Mouse (Mus musculus): ENCODE measurements around the gene Retsat.

Retsat gene

DNA sequence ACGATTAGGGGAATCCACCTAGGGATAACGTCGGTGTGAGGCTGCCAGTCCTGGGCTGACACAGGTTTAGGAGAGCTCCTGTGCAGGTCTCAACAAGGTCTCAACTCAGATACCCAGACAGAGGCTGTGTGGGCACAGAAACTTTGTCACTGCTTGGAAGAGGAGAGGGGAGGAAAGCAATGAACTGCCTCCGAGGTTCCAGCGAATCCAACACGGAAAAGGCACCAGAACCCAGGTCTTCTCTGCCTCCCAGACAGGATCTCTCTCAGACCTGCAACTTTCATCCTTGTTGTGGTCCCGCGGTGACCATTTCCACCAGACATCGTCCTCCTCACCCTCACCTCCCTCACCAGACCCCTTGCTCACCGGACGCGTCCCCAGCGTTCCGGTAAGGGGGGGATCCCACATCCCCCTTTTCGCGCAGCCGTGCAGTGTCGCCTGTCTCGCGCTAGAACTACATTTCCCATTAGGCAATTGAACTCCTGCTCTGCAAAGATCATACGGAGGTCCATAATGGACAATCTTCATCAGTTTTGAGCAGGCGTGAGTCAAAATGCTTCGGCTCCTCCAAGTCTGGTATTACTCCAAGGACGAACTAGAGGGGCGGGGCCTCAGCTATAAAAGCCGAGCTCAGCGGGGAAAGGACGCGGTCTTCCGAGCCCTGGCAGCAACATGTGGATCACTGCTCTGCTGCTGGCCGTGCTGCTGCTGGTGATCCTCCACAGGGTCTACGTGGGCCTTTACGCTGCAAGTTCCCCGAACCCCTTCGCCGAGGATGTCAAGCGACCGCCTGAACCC is at the start of gene Retsat, which contains the start of gene Elmod3:
Gene Retsat, plus strand, starts transcription at position 520 of the 798 bp plus-strand sequence.
Gene Elmod3, minus strand, starts transcription at position 458 of the 798 bp plus-strand sequence.
- DNase-seq (ENCODE audit: extremely low read depth, insufficient read length, low spot score): peak; percentile 87

GRCm38 (mm10) chr6:72549041-72549580 is 49.2 kb upstream of the Retsat start:
- peak; percentile 70 for DNase-seq (ENCODE audit: extremely low read depth, insufficient read length, low spot score)

- DNase-seq (ENCODE audit: extremely low read depth, insufficient read length, low spot score): no peak
Measured at GRCm38 (mm10) chr6:72550025-72550424, 48.2 kb upstream of the Retsat start.

DNA sequence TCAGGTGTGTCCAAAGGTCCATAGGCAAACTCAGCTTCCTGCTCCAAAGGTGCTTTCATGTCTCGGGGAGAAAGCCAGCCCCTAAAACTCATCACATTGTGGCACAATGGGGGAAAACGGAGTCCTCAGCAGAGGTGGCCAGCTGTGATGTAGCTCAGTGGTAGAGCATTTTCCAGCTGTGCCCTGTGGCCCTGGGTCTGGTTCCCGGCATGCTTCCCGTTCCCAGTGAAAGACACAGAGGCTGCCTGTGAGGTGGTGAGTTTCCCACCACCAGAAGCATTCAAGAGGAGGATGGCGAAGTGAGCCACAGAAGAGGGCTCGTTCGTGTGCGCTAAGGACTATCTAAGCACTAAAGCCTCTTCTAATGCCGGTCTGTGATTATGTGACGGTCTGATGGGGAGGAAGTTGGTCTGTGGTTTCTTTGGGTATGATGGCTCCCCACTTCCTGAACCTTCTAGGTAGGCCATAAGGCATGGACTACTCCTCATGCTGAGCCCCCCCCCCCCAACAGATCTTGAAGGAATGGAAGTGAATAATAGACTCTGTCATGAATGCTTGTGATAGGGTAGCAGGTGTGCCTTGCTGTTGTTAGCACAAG is 47.7 kb upstream of the Retsat start:
- no peak for DNase-seq (ENCODE audit: extremely low read depth, insufficient read length, low spot score)

GRCm38 (mm10) chr6:72552171-72553078 is 45.9 kb upstream of the Retsat start:
- peak; percentile 87 for DNase-seq (ENCODE audit: extremely low read depth, insufficient read length, low spot score)

DNA sequence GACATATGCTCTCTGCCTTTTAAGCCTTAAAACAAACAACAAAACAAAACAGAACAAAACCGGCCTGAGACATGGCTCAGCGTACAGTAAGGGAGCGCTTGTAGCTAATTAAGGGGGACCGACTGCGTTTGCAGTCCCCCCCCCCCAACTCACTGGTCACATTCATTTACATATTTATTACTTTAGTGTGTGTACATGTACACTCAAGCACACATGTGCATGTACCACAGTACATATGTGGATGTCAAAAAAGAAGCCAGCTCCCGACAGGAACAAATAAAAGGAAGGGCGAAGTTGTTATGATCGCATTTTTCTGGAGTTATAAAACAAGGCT is 45.2 kb upstream of the Retsat start:
- no peak for DNase-seq (ENCODE audit: extremely low read depth, insufficient read length, low spot score)

GRCm38 (mm10) chr6:72560801-72561200 is 37.5 kb upstream of the Retsat start:
- no peak for DNase-seq (ENCODE audit: extremely low read depth, insufficient read length, low spot score)

DNA sequence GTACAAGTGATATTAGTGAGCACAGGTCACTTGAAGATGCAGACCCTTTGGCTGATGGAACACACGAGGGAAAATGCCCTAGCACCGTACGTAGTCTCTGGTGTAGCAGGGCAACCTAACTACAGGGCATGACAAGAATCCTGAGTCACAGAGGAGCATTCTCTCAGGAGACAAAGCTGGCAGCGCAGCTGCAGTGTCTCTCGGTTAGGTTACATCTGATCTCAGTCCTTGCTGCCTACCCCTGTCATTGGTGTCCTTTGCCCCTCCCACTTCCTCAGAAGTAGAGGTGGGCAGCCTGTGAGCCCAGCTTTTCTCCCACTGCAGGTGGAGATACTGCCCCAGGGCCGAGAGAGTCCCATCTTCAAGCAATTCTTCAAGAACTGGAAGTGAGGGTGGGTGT is 35.8 kb upstream of the Retsat start:
- no peak for DNase-seq (ENCODE audit: extremely low read depth, insufficient read length, low spot score)

- DNase-seq (ENCODE audit: extremely low read depth, insufficient read length, low spot score): no peak
Measured at GRCm38 (mm10) chr6:72562894-72563293, 35.4 kb upstream of the Retsat start.

GRCm38 (mm10) chr6:72565506-72565905 is 32.8 kb upstream of the Retsat start:
- DNase-seq (ENCODE audit: extremely low read depth, insufficient read length, low spot score): no peak

DNA sequence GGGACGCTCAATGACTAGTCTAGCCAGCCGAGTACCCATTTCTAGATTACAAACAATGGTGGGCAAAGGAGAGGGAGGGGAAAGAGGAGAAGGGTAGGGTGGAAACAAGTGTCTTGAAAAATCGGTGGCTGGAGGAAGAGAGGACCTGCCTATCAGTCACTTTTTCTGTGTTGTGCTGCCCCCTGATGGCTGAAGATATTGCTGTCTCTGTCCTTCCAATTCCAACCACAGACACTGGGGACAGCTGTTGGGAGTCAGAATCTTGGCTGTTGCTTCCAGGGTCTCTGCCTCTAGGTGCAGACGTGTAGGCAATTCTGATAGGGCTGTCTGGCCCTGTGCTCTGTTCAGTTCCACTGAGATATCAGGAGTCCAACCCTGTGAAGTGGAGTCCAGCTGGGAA is 32.2 kb upstream of the Retsat start:
- peak; percentile 30 for DNase-seq (ENCODE audit: extremely low read depth, insufficient read length, low spot score)

- no peak for DNase-seq (ENCODE audit: extremely low read depth, insufficient read length, low spot score)
Measured at GRCm38 (mm10) chr6:72567508-72567907, 30.8 kb upstream of the Retsat start.

GRCm38 (mm10) chr6:72568736-72569135 is 29.5 kb upstream of the Retsat start:
- DNase-seq (ENCODE audit: extremely low read depth, insufficient read length, low spot score): no peak

DNA sequence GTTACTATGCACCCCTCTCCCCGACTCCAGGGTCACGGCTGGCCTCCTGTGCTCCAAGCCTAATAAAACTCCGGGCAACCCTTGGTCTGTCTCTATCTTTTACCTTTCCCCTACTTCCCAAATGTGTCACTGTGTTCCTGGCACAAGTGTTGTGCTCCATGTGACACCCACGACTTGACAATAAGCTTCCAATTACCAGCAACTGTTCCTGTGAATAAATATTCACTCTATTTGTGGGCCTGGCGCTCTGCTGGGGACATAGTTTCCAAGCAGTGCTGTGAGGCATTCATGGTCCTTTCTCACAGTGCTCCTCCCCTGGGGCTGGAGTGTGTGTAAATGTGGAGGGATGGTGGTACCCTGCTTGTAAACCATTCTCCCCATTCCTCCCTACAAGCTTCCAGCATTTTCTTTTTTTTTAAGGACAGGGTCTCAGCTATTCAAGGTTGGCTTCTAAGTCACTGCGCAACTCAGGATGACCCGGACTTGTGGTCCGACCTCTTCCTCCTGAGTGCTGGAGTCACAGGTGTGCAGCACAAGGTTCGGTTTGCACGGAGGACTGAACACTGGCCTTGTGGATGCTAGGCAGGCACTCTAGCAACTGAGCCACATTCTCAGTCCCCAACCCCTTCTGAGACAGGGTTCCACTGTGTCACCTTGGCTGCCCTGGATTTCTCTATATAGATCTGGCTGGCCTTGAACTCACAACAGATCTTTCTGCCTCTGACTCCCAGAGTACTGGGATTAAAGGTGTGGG is 27.5 kb upstream of the Retsat start:
- DNase-seq (ENCODE audit: extremely low read depth, insufficient read length, low spot score): no peak

DNA sequence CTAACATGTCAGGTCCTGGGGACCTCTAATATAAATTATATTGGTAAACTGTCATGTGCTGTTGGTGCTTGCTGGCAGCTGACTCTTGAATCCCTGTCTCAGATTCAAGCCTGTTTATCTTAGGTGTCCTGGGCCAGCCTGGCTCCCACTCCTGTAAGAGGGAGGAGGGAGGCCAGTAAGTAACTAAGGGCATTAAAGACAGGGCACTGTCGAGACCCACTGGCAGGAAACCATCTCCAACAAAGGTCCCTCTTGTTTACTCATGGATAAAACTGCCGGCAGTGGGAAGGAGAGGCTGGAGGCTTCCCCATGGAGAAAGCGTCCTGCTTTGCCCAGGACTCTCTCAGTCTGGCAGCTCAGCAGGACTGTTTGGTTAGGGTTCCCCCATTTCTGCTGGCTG is 26.4 kb upstream of the Retsat start:
- DNase-seq (ENCODE audit: extremely low read depth, insufficient read length, low spot score): no peak

DNA sequence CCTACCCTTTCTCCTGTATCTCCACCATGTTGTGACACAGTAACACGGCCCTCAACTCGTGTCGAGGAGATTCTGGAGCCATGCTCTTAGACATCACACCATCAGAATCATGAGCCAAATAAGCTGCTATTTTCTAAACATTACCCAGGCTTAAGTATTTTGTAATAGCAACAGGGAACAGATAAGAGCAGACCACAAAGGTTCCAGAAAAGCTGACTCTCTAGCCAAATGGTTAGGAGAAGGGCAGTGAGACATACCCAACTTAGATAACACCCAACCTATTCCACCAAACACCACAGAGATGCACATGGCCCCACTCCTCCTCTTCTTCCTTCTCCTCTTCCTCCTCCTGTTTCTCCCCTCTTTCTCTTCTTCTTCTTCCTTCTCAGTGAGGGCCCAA is 22.2 kb upstream of the Retsat start:
- no peak for DNase-seq (ENCODE audit: extremely low read depth, insufficient read length, low spot score)

- no peak for DNase-seq (ENCODE audit: extremely low read depth, insufficient read length, low spot score)
Measured at GRCm38 (mm10) chr6:72581625-72582382, 16.5 kb upstream of the Retsat start.

GRCm38 (mm10) chr6:72583211-72583839 is 14.9 kb upstream of the Retsat start:
- DNase-seq (ENCODE audit: extremely low read depth, insufficient read length, low spot score): no peak

GRCm38 (mm10) chr6:72584154-72584553 is 14.1 kb upstream of the Retsat start:
- DNase-seq (ENCODE audit: extremely low read depth, insufficient read length, low spot score): no peak
